Mouse (Mus musculus): ENCODE results near the gene Rsph3b. TPM values are rescaled to one million over a fixed set of nuclear protein-coding genes. Genes with fewer than 3 reads are reported as not detected.
"Not testable (repeated sequence)": the region's sequence is repeated elsewhere in the genome, so short reads cannot be mapped to it uniquely, and the experiment has no call there.

Gene Rsph3b
- polyA plus RNA-seq, 1 experiment, result 21.0 TPM

DNA sequence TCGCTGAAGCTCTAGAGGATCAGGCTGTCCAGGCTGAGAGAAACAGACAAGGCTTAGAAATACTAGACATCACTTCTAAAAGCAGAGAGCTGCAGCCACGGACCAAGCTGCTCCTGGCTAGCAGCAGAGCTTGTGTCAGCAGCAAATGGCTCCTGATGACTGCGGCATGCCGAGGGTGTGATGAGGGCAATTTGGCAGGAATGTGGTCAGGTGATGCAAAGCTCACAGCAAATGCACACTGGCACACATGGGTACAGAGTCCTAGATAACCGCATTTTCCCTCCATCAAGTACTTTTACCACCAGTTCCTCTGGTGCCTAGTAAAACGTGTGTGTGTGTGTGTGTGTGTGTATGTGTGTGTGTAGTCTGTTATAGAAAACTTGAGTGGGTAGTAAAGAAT lies 34.4 kb downstream of the Rsph3b start:
- not testable (repeated sequence) for H3K27ac ChIP-seq (ENCODE audit: insufficient read depth, low read length); H3K4me3 ChIP-seq (ENCODE audit: insufficient read depth, low read length)

DNA sequence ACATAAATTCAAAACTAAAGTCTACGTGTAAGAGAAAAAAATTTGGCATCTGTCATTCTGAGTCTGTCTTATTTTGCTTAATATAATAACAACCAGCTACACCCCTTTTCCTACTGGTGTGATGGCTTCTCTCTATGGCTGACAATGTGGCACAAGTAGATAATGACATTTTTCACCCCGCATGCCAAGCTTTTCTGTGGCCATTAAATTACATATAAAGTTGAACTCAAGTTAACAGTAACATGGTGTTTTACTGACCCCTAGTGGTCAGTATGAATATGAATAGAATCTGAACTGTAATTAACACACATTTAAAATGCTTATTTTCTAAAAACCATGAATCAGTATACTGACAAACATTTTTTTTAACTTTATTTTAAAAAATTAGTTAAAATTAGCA lies 48.1 kb downstream of the Rsph3b start:
- H3K4me3 ChIP-seq (ENCODE audit: insufficient read depth, low read length); H3K4me1 ChIP-seq (ENCODE audit: control insufficient read depth, insufficient read depth, low read length); H3K27ac ChIP-seq (ENCODE audit: insufficient read depth, low read length): not testable (repeated sequence)

More for the DNA sequence above, 34.4 kb downstream of the Rsph3b start:
- H3K4me1 ChIP-seq (ENCODE audit: control insufficient read depth, insufficient read depth, low read length), result not testable (repeated sequence)

DNA sequence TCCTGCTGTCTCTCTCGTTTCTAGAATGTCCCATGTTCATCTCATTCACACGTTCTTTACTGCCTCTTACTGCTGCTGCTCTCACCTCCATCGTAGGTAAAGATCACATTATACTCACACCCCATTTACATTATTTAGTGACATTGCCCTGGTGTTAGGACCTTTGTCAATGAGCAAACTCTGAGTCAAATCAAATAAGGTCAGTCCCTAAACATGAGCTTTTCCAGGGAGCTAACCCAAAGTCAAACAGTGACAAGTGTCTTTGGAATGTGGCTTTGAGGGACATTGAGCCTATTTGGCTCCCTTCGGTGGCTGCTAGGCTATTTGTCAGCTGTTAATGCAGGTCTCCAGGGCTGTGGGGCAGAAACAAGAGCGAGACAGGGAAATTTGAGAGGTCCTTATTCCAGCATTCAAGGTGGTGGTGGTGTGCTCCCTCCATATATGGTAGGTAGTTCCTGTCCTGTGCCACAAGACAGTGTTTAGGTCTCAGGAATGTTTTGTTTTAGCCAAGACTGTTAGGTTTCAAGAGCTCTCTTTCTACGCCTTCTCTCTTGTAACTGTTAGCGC lies 50.4 kb downstream of the Rsph3b start:
- not testable (repeated sequence) for H3K27ac ChIP-seq (ENCODE audit: insufficient read depth, low read length); H3K4me1 ChIP-seq (ENCODE audit: control insufficient read depth, insufficient read depth, low read length); H3K4me3 ChIP-seq (ENCODE audit: insufficient read depth, low read length)

DNA sequence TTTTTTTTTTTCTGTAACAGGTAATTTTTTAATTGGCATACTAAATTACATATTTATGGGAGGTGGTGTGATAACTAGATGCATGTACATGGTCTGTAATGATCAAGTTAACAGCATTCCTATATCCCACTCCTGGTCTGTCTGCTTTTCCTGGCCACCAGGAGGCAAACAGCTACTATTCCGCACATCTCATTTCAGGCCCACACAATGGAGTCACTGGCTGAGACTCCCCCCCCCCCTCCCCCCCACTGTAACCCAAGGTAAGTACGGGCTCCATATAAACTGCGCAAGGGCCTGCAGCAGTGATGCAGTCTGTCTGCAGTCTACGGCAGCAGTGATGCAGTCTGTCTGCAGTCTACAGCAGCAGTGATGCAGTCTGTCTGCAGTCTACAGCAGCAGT lies 51.7 kb downstream of the Rsph3b start:
- Histone ChIP-seq H3K4me1 (ENCODE audit: control insufficient read depth, insufficient read depth, low read length) (no peaks in the 10 kb centered on the region), H3K4me3 (ENCODE audit: insufficient read depth, low read length) (no peak overlapping the region), H3K27ac (ENCODE audit: insufficient read depth, low read length) (no peak overlapping the region)
- TF ChIP-seq POLR2A (IDR thresholded peaks at IDR 0.05; ENCODE audit: low read depth, low read length) (no peak), CTCF (IDR thresholded peaks at IDR 0.05; ENCODE audit: borderline replicate concordance, insufficient read depth, low read length) (no peak)

DNA sequence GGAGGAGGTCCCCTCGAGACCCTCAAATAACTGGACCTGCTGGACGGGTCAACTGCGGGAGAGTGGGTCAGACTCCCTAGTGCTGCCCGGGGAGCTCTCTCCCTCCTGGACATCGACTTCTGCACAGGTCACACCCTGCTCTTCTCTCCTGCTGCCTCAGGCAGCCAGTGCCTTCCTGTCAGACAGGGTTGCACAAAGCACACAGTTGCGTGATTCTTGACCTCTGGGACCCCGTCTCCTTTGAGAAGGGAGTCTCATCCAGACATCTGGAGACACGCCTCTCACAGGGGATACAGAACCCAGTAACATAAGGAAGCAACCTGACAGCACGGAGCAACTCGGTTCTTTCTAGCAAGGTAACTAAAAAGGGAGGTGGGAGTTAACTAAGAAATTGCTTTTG lies 55.1 kb downstream of the Rsph3b start:
- no peak overlapping the region for H3K27ac ChIP-seq (ENCODE audit: insufficient read depth, low read length)
- TF ChIP-seq CTCF (IDR thresholded peaks at IDR 0.05; ENCODE audit: borderline replicate concordance, insufficient read depth, low read length) (no peak), POLR2A (IDR thresholded peaks at IDR 0.05; ENCODE audit: low read depth, low read length) (no peak)

DNA sequence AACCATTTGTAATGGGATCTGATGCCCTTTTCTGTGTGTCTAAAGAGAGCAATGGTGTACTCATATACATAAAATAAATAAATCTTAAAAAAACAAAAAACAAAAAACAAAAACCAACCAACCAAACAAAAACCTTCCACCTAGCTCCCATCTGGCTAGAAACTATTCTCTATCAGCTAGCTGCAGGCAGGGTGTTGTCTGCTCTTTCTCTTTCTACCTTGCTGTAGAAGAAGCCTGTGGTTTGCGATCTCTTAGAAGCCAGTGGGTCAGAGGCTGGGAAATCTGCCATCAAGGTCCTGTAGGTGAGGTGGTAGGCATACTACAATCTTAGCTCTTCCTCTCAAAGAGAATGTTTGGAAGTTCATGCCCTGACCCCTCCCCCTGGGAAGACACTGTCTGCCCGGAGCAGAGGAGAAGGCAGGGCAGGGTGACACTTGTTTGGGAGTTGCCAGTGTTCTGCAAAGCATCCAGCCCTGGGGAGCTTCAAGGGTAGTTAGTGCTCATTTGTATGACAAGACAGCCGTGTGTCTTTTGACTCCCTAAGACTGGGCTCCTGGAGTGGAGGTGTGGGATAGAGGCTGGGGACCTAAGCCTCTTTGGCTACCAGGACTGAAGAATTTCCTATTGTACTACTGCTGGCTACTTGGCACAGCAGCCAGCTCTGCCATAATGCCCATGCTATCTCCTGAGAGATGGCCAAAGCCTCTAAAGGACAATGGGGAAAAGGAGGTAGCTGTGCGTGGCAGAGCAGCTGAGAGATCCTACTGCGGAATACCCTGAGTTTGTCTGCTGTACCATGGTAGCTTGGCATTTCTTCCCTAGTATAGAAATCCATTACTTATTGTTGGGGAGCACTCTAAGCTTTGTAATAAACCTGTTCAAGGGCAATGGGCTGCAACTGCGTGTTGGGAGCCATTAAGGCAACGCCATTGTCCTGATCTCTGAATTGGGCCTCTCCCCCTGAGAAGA lies 56.2 kb downstream of the Rsph3b start:
- H3K4me3 ChIP-seq (ENCODE audit: insufficient read depth, low read length), result no peak overlapping the region
- TF ChIP-seq CTCF (IDR thresholded peaks at IDR 0.05; ENCODE audit: borderline replicate concordance, insufficient read depth, low read length) (no peak), POLR2A (IDR thresholded peaks at IDR 0.05; ENCODE audit: low read depth, low read length) (no peak)
- no peak overlapping the region for H3K27ac ChIP-seq (ENCODE audit: insufficient read depth, low read length)
- no peaks in the 10 kb centered on the region for H3K4me1 ChIP-seq (ENCODE audit: control insufficient read depth, insufficient read depth, low read length)

More for the DNA sequence above, 55.1 kb downstream of the Rsph3b start:
- Histone ChIP-seq H3K4me3 (ENCODE audit: insufficient read depth, low read length) (no peak overlapping the region), H3K4me1 (ENCODE audit: control insufficient read depth, insufficient read depth, low read length) (no peaks in the 10 kb centered on the region)

DNA sequence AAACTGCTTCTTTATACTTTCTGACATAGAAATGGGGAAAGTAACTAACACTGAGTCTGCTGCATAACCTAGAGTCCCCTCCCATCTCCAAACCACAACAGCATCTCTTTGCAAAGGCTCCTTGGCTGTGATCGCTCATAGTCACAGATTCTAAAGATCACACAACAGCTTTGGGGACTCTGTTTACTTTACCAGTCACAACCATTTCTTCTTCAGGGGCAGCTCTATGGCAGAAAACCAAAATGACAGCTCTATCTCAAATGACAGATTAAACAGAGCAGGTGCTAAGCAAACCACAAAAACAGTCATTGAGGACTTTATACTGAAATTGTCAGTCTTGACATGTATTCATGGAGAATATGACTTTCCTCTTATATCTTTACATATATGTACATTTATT lies 62.0 kb downstream of the Rsph3b start:
- Histone ChIP-seq H3K4me3 (ENCODE audit: insufficient read depth, low read length) (no peak overlapping the region), H3K4me1 (ENCODE audit: control insufficient read depth, insufficient read depth, low read length) (no peaks in the 10 kb centered on the region; the same call in 1 of the 2 replicates), H3K27ac (ENCODE audit: insufficient read depth, low read length) (no peak overlapping the region)
- TF ChIP-seq CTCF (IDR thresholded peaks at IDR 0.05; ENCODE audit: borderline replicate concordance, insufficient read depth, low read length) (no peak), POLR2A (IDR thresholded peaks at IDR 0.05; ENCODE audit: low read depth, low read length) (no peak)

DNA sequence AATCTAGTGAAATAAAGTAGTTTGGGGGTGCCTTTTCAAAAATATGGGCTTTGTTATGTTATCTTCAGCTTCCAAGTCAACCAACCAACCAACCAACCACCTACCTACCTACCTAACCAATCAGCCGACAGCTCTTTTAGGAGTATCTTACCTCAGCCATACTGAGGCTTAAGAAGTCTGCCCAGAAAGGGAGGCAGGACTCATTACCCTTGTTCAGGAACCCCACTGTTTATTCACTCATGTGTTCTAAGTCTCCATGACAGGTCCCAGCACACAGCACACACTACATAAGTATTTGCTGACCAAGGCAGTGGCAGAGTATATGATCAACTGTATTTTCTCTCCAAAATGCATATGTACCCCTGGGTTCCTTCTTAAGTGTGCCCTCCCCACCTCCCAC lies 64.0 kb downstream of the Rsph3b start:
- H3K4me3 ChIP-seq (ENCODE audit: insufficient read depth, low read length), result no peak overlapping the region
- H3K27ac ChIP-seq (ENCODE audit: insufficient read depth, low read length), result no peak overlapping the region
- TF ChIP-seq CTCF (IDR thresholded peaks at IDR 0.05; ENCODE audit: borderline replicate concordance, insufficient read depth, low read length) (no peak), POLR2A (IDR thresholded peaks at IDR 0.05; ENCODE audit: low read depth, low read length) (no peak)
- no peaks in the 10 kb centered on the region; the same call in 1 of the 2 replicates for H3K4me1 ChIP-seq (ENCODE audit: control insufficient read depth, insufficient read depth, low read length)

DNA sequence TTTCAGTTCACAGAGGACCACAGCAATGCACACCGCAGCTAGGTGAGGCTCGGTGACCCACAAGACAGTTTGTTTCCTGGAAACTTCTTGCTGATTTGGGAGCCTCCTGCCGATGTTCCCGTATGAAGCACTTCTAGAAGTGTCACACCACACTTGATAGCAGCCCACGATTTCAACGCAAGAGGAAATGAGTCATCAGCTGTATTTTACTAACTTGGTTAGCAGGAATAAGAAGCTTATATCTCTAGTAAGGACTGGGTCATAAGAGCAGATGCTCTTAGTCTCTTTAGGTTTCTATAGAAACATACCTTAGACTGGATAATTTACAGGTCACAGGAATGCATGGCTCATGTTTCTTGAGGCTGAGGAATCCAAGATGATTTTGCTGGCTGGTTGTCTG lies 67.2 kb downstream of the Rsph3b start:
- Histone ChIP-seq H3K27ac (ENCODE audit: insufficient read depth, low read length) (no peak overlapping the region), H3K4me1 (ENCODE audit: control insufficient read depth, insufficient read depth, low read length) (no peaks in the 10 kb centered on the region; the same call in 1 of the 2 replicates), H3K4me3 (ENCODE audit: insufficient read depth, low read length) (no peak overlapping the region)
- no peak for TF ChIP-seq POLR2A (IDR thresholded peaks at IDR 0.05; ENCODE audit: low read depth, low read length)
- no peak for TF ChIP-seq CTCF (IDR thresholded peaks at IDR 0.05; ENCODE audit: borderline replicate concordance, insufficient read depth, low read length)

DNA sequence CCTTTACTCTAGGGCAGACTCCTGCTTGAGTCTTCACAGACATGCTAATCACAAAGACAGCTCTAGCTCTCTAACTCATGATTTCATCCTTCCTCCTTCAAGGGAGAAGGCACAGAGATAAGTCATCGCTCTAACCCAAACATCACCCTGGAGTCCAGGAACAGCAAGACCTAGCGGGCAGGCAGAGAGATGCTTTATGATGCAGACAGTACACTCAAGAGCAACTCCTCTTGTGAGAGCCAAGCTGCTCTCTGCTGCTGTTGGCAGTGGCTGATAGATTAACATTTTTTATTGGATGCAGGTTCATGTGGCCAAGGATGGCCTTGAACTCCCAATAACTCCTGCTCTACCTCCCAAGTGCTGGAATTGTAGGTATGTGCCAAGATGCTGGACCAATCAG lies 77.1 kb downstream of the Rsph3b start:
- H3K27ac ChIP-seq (ENCODE audit: insufficient read depth, low read length), result no peak overlapping the region
- H3K4me1 ChIP-seq (ENCODE audit: control insufficient read depth, insufficient read depth, low read length), result no peaks in the 10 kb centered on the region
- no peak overlapping the region for H3K4me3 ChIP-seq (ENCODE audit: insufficient read depth, low read length)
- TF ChIP-seq CTCF (IDR thresholded peaks at IDR 0.05; ENCODE audit: borderline replicate concordance, insufficient read depth, low read length) (no peak), POLR2A (IDR thresholded peaks at IDR 0.05; ENCODE audit: low read depth, low read length) (no peak)
